8 mouse cellular contexts compared by ENCODE assay signal in genomic region chr10:62340095-62340731, GRCm38 (mm10). TPM values are rescaled to one million over a fixed set of nuclear protein-coding genes. Genes with fewer than 3 reads are reported as not detected.
DNase-seq lines count a peak whose midpoint lies in the region; ATAC-seq lines count a peak whose summit lies in the region.

No protein-coding gene starts in this region.

- H3K27ac ChIP-seq in intestine, embryonic 14.5 days (ENCODE audit: low read depth), result peak overlapping the region; percentile 86

- peak; percentile 97 for ATAC-seq in intestine, embryonic 14.5 days (replicated peaks; ENCODE audit: low FRiP score, low TSS enrichment, low read depth)

- peak; percentile 93 for DNase-seq in adipocyte (ENCODE audit: low spot score)
- DNase-seq in embryo, embryonic 10 days (ENCODE audit: low spot score), result peak; percentile 96
- DNase-seq in gastrocnemius, postnatal 14 days, result peak; percentile 98
- DNase-seq in intestine, embryonic 14.5 days (ENCODE audit: low spot score), result peak; percentile 99
- peak; percentile 96 to 97 for DNase-seq in left cerebral cortex, postnatal 14 days (ENCODE audit: low spot score in 2 of 2)
- DNase-seq in mesoderm, embryonic 11.5 days (ENCODE audit: low read depth, low spot score), result peak; percentile 95
- DNase-seq in right cerebral cortex, postnatal 36 days (ENCODE audit: low spot score in 2 of 2), result peak; percentile 97 to 98
- DNase-seq in yolk sac, embryonic 10.5 days (ENCODE audit: low spot score), result peak; percentile 95

- H3K9me3 ChIP-seq in intestine, embryonic 14.5 days (ENCODE audit: control insufficient read depth, low read length), result no peaks in the 10 kb centered on the region

- whole genome bisulfite sequencing in intestine, embryonic 14.5 days, result under 1% methylated on average over 38 of the region's 38 CpGs

- peak overlapping the region; percentile 69 for H3K4me2 ChIP-seq in intestine, embryonic 14.5 days (ENCODE audit: low read length)

- H3K9ac ChIP-seq in intestine, embryonic 14.5 days (ENCODE audit: low read length), result peak overlapping the region; percentile 55

- peaks cover 12% of the 10 kb centered on the region for H3K4me1 ChIP-seq in intestine, embryonic 14.5 days (replicated peaks; ENCODE audit: control insufficient read depth, insufficient read depth, low read length)

- intact Hi-C loops in gastrocnemius, postnatal 14 days (cut with DNase I; ENCODE audit: low total_unique reads), result loop anchor here (10.0 kb wide), 1 partner anchor 65 kb away; no protein-coding TSS in a partner anchor
- intact Hi-C loops in left cerebral cortex, postnatal 14 days (cut with DNase I), result no loop called here

- H3K27me3 ChIP-seq in intestine, embryonic 14.5 days (replicated peaks; ENCODE audit: control insufficient read depth, insufficient read depth, low read length), result no peaks in the 10 kb centered on the region

- peak overlapping the region; percentile 70 for H3K4me3 ChIP-seq in intestine, embryonic 14.5 days (ENCODE audit: low read depth, low read length)

- no peaks in the 10 kb centered on the region for H3K36me3 ChIP-seq in intestine, embryonic 14.5 days (ENCODE audit: control insufficient read depth, insufficient read depth, low read length)

RNA-seq across cellular contexts. Expression of gene Hk1, which starts 39.5 kb away (rescaled TPM):
- total RNA-seq in gastrocnemius, postnatal 14 days (2021), result 10 to 100 TPM; 12.6 to 16.3 TPM
- 20.3 and 24.1 TPM in 2 replicates for polyA plus RNA-seq in intestine, embryonic 14.5 days (2014; fragmentation: Nextera tagmentation; extraction: Ambion mirVana)
- 100 to 1,000 TPM; 321 to 322 TPM for total RNA-seq in left cerebral cortex, postnatal 14 days (2021)

Comparison
In these comparisons a context has a peak if more than half of its experiments do, and no peak if none do; other contexts are left out.
1. Peak in every context shown above with its lines: DNase-seq, ATAC-seq, H3K4me3 ChIP-seq and H3K27ac ChIP-seq.
2. RNA of gene Hk1, which starts 39.5 kb away (total RNA-seq): 321 to 322 TPM in left cerebral cortex, postnatal 14 days; 12.6 to 16.3 TPM in gastrocnemius, postnatal 14 days; every median in the first group is over 10 times any median in the second.